In genomic region chr10:59978873-59979743, GRCm38 (mm10) we compare ENCODE assay signal across 8 mouse cellular contexts. TPM values are rescaled to one million over a fixed set of nuclear protein-coding genes. Genes with fewer than 3 reads are reported as not detected.
DNase-seq lines count a peak whose midpoint lies in the region; ATAC-seq and TF ChIP-seq lines count a peak whose summit lies in the region.

No protein-coding gene starts in this region.

- H3K9me3 ChIP-seq in hindbrain, embryonic 13.5 days, result no peaks in the 10 kb centered on the region
- H3K9me3 ChIP-seq in limb, embryonic 14.5 days (ENCODE audit: control insufficient read depth, low read length), result no peaks in the 10 kb centered on the region
- no peaks in the 10 kb centered on the region for H3K9me3 ChIP-seq in neural tube, embryonic 13.5 days

- no peak overlapping the region for H3K4me2 ChIP-seq in hindbrain, embryonic 13.5 days
- H3K4me2 ChIP-seq in limb, embryonic 14.5 days (replicated peaks; ENCODE audit: low read depth, low read length, severe bottlenecking), result no peak overlapping the region
- H3K4me2 ChIP-seq in neural tube, embryonic 13.5 days, result no peak overlapping the region

- peak; percentile 39; the same call in 1 of the 2 replicates for ATAC-seq in hindbrain, embryonic 13.5 days (ENCODE audit: low FRiP score)
- ATAC-seq in limb, embryonic 14.5 days (ENCODE audit: low FRiP score, low read depth), result peak; percentile 58
- ATAC-seq in neural tube, embryonic 13.5 days (ENCODE audit: low read depth), result peak; percentile 73

- 45% methylated on average over 11 of the region's 11 CpGs for WGBS in hindbrain, embryonic 13.5 days
- 39% methylated on average over 11 of the region's 11 CpGs for WGBS in limb, embryonic 14.5 days
- WGBS in neural tube, embryonic 13.5 days, result 32% methylated on average over 11 of the region's 11 CpGs

- no peak overlapping the region for H3K9ac ChIP-seq in hindbrain, embryonic 13.5 days
- no peak overlapping the region for H3K9ac ChIP-seq in limb, embryonic 14.5 days (ENCODE audit: low read depth, low read length, severe bottlenecking)
- peak overlapping the region; percentile 52 for H3K9ac ChIP-seq in neural tube, embryonic 13.5 days

- no peak for TF ChIP-seq POLR2A in limb, embryonic 14.5 days (IDR thresholded peaks at IDR 0.05; ENCODE audit: borderline replicate concordance, extremely low read depth, insufficient read depth, insufficient read length)

- peaks cover 35% of the 10 kb centered on the region for H3K4me1 ChIP-seq in hindbrain, embryonic 13.5 days (replicated peaks)
- H3K4me1 ChIP-seq in limb, embryonic 14.5 days (ENCODE audit: control insufficient read depth, insufficient read depth, low read length), result peaks cover 30% of the 10 kb centered on the region
- peaks cover 38% of the 10 kb centered on the region for H3K4me1 ChIP-seq in neural tube, embryonic 13.5 days (replicated peaks)

- no peak for TF ChIP-seq CTCF in gastrocnemius, adult 2 months (IDR thresholded peaks at IDR 0.05)

- H3K27ac ChIP-seq in gastrocnemius, adult 2 months, result peak overlapping the region; percentile 88
- H3K27ac ChIP-seq in hindbrain, embryonic 13.5 days, result peak overlapping the region; percentile 74
- peak overlapping the region; percentile 73 for H3K27ac ChIP-seq in limb, embryonic 14.5 days (replicated peaks; ENCODE audit: low read depth, low read length)
- H3K27ac ChIP-seq in neural tube, embryonic 13.5 days (replicated peaks), result peak overlapping the region; percentile 87

- intact Hi-C loops in gastrocnemius, adult 2 months (cut with DNase I), result no loop called here

- peak overlapping the region; percentile 9; the same call in 1 of the 2 replicates for H3K4me3 ChIP-seq in gastrocnemius, adult 2 months
- H3K4me3 ChIP-seq in hindbrain, embryonic 13.5 days, result no peak overlapping the region
- H3K4me3 ChIP-seq in limb, embryonic 14.5 days (replicated peaks; ENCODE audit: low read length), result no peak overlapping the region
- no peak overlapping the region for H3K4me3 ChIP-seq in neural tube, embryonic 13.5 days

- no peaks in the 10 kb centered on the region for H3K27me3 ChIP-seq in hindbrain, embryonic 13.5 days
- no peaks in the 10 kb centered on the region for H3K27me3 ChIP-seq in limb, embryonic 14.5 days (ENCODE audit: control insufficient read depth, insufficient read depth, low read length)
- H3K27me3 ChIP-seq in neural tube, embryonic 13.5 days, result no peaks in the 10 kb centered on the region

- DNase-seq in MEL-GATA-1-ER (ENCODE audit: extremely low read depth, low read depth), result peak; percentile 62
- DNase-seq in adipocyte (ENCODE audit: low spot score), result peak; percentile 91
- DNase-seq in gastrocnemius, adult 2 months, result peak; percentile 80
- DNase-seq in limb, embryonic 14.5 days (ENCODE audit: low spot score), result peak; percentile 86
- DNase-seq in embryo, embryonic 10.5 days (ENCODE audit: low spot score), result no peak
- no peak for DNase-seq in B cell, adult 2 months

- peaks cover 5% of the 10 kb centered on the region; the same call in 1 of the 2 replicates for H3K36me3 ChIP-seq in hindbrain, embryonic 13.5 days
- H3K36me3 ChIP-seq in limb, embryonic 14.5 days (ENCODE audit: control insufficient read depth, insufficient read depth, low read length), result no peaks in the 10 kb centered on the region
- H3K36me3 ChIP-seq in neural tube, embryonic 13.5 days, result no peaks in the 10 kb centered on the region

RNA-seq across cellular contexts. Expression of gene Ascc1, which starts 23.5 kb away (rescaled TPM):
- total RNA-seq in gastrocnemius, adult 2 months (2021), result 10 to 100 TPM; 13.6 to 14.6 TPM
- 47.1 and 47.5 TPM in 2 replicates for polyA plus RNA-seq in hindbrain, embryonic 13.5 days (2015; fragmentation: Nextera tagmentation; extraction: Ambion mirVana)
- polyA plus RNA-seq in limb, embryonic 14.5 days (2012; rRNA removed), result 29.4 and 32.9 TPM in 2 replicates
- 41.2 and 45.4 TPM in 2 replicates for polyA plus RNA-seq in limb, embryonic 14.5 days (2014; fragmentation: Nextera tagmentation; extraction: Ambion mirVana)
- polyA plus RNA-seq in neural tube, embryonic 13.5 days (2015; fragmentation: Nextera tagmentation; extraction: Ambion mirVana), result 41.7 and 44.5 TPM in 2 replicates

RNA-seq across cellular contexts. Expression of gene Anapc16, which starts 23.8 kb away (rescaled TPM):
- total RNA-seq in gastrocnemius, adult 2 months (2021), result 10 to 100 TPM; 49.5 to 50.7 TPM
- 127 and 134 TPM in 2 replicates for polyA plus RNA-seq in hindbrain, embryonic 13.5 days (2015; fragmentation: Nextera tagmentation; extraction: Ambion mirVana)
- 105 and 109 TPM in 2 replicates for polyA plus RNA-seq in limb, embryonic 14.5 days (2012; rRNA removed)
- 110 and 114 TPM in 2 replicates for polyA plus RNA-seq in limb, embryonic 14.5 days (2014; fragmentation: Nextera tagmentation; extraction: Ambion mirVana)
- polyA plus RNA-seq in neural tube, embryonic 13.5 days (2015; fragmentation: Nextera tagmentation; extraction: Ambion mirVana), result 98.1 and 118 TPM in 2 replicates

RNA-seq across cellular contexts. Expression of gene Ddit4, which starts 27.5 kb away (rescaled TPM):
- total RNA-seq in gastrocnemius, adult 2 months (2021), result 100 to 1,000 TPM in 1 of 2 experiments, 10 to 100 TPM in 1; 15.4 to 183 TPM
- 64.8 and 69.6 TPM in 2 replicates for polyA plus RNA-seq in hindbrain, embryonic 13.5 days (2015; fragmentation: Nextera tagmentation; extraction: Ambion mirVana)
- 117 and 138 TPM in 2 replicates for polyA plus RNA-seq in limb, embryonic 14.5 days (2012; rRNA removed)
- 8.5 and 8.6 TPM in 2 replicates for polyA plus RNA-seq in limb, embryonic 14.5 days (2014; fragmentation: Nextera tagmentation; extraction: Ambion mirVana)
- 72.8 and 78.2 TPM in 2 replicates for polyA plus RNA-seq in neural tube, embryonic 13.5 days (2015; fragmentation: Nextera tagmentation; extraction: Ambion mirVana)

Comparison
In these comparisons a context has a peak if more than half of its experiments do, and no peak if none do; other contexts are left out.
1. DNase-seq: peak in MEL-GATA-1-ER (single experiment), adipocyte (single experiment), gastrocnemius, adult 2 months (single experiment) and limb, embryonic 14.5 days (single experiment); none in embryo, embryonic 10.5 days (single experiment) and B cell, adult 2 months (0 of 2).
2. Peak in every context shown above with its lines, with median percentiles within 50 percentile points of each other: H3K27ac ChIP-seq and ATAC-seq.